Mouse (Mus musculus) megakaryocyte, embryonic 14.5 days (primary cell): Measurements from ENCODE around the gene Actr8.

Source experiments
- FLI1 ChIP-seq: IDR thresholded peaks from 2 replicates; pipeline ENCODE4 v1.6.1; 2012; ENCODE audit warnings: low read length, inconsistent platforms, mixed read lengths
- GATA1 ChIP-seq: IDR thresholded peaks from 3 replicates; pipeline ENCODE4 v1.6.1; 2012; ENCODE audit warnings: mixed read lengths, low read length, inconsistent platforms, borderline replicate concordance

DNA sequence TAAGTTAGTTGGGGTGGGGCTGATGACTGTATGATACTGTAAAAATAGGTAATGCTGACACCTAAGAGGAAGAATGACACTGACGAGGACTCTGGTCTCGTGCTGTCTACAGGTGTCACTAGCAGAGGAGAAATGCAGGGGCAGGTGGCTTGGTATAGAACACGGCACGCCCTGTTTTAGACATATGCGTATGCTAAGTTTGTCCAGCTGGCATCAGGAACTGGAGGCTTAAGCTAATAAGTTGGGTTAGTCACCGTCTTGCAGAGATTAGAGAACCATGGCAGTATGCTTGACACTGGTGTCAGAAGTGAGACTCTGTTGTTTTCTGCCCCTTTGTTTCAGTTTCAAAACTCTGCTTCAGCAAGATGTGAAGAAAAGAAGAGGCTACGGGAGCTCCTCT lies 6.7 kb upstream of the Actr8 start:
- no peak for TF ChIP-seq FLI1
- TF ChIP-seq GATA1 = no peak
